Mouse (Mus musculus) ES-Bruce4 (cell line): ENCODE measurements around the gene Vmn2r84. TPM values are rescaled to one million over a fixed set of nuclear protein-coding genes. Genes with fewer than 3 reads are reported as not detected.
A peak's percentile ranks its signal among the peaks of the same experiment; 100 is the strongest.
"Not testable (repeated sequence)": the region's sequence is repeated elsewhere in the genome, so short reads cannot be mapped to it uniquely, and the experiment has no call there.

Experiments used
- H3K27ac ChIP-seq: 2 replicates; pipeline ENCODE4 v1.5.1; 2012; ENCODE audit warnings: low read length, inconsistent platforms; ENCODE audit not compliant: insufficient read depth
- H3K27me3 ChIP-seq: 2 replicates; pipeline ENCODE4 v1.6.1; 2012; ENCODE audit warnings: mild to moderate bottlenecking, low read length, inconsistent platforms; ENCODE audit not compliant: control insufficient read depth, poor library complexity, insufficient read depth, severe bottlenecking
- H3K36me3 ChIP-seq: 2 replicates; pipeline ENCODE4 v1.6.1; 2012; ENCODE audit warnings: inconsistent platforms, mild to moderate bottlenecking, low read length, moderate library complexity; ENCODE audit not compliant: control insufficient read depth, poor library complexity, insufficient read depth, severe bottlenecking
- H3K4me1 ChIP-seq: one replicate; pipeline ENCODE4 v1.8.1; 2011; ENCODE audit warnings: low read length; ENCODE audit not compliant: control insufficient read depth, insufficient read depth
- H3K4me3 ChIP-seq: 2 replicates; pipeline ENCODE4 v1.5.1; 2011; ENCODE audit warnings: low read depth, mild to moderate bottlenecking, low read length
- H3K9ac ChIP-seq: 2 replicates; pipeline ENCODE4 v1.6.1; 2012; ENCODE audit warnings: low read depth, mild to moderate bottlenecking, inconsistent platforms; ENCODE audit not compliant: poor library complexity, severe bottlenecking
- H3K9me3 ChIP-seq: replicated peaks from 2 replicates; pipeline ENCODE4 v1.6.1; 2012; ENCODE audit warnings: mild to moderate bottlenecking, low read length, inconsistent platforms; ENCODE audit not compliant: control insufficient read depth, poor library complexity, insufficient read depth, severe bottlenecking
- CTCF ChIP-seq: IDR thresholded peaks from one replicate; pipeline ENCODE4 v1.8.1; 2011; ENCODE audit warnings: low read depth, low read length
- EP300 ChIP-seq: IDR thresholded peaks from 2 replicates; pipeline ENCODE4 v1.6.1; 2011; ENCODE audit warnings: low read depth, low read length; ENCODE audit not compliant: insufficient read depth
- POLR2A ChIP-seq: IDR thresholded peaks from one replicate; pipeline ENCODE4 v1.8.1; 2011; ENCODE audit warnings: low read length; ENCODE audit not compliant: insufficient read depth
- polyA plus RNA-seq: library from polyadenylated mRNA; stranded (reverse); fragments of >200 nt; gene quantifications from 2 replicates; pipeline ENCODE4 v1.2.4, GENCODE M21; 2011; ENCODE audit warnings: low read depth; ENCODE audit not compliant: missing spikeins, insufficient read depth, insufficient read length

Vmn2r84 gene
- polyA plus RNA-seq = 0.11 TPM in 1 of 2 replicates, not detected in the other

DNA sequence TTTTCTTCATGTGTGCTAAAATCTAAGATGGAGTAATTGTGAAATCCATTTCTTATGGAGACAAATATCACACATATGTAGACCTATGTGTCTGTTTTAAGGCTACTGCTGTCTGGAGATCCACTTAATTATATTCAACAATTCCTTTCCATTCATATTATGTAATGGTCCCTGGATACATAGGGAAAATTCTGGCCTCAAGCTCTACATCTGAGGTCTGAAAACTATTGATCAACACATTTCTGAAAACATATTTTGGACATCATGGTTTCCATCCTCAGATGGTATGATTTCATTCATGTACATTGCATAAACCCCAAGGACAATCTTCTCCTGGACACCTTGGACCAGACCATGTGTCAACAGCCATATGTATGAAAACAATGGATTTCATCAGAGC, at the start of gene Vmn2r84:
TSS of gene Vmn2r84 (minus strand) at position 101 of the 400 bp plus-strand sequence.
- Histone ChIP-seq H3K4me3 (no peak within 1 kb of the TSS), H3K27ac (no peak within 1 kb of the TSS), H3K27me3 (no peaks in the 10 kb centered on the region), H3K36me3 (no peaks in the 10 kb centered on the region), H3K4me1 (no peaks in the 10 kb centered on the region), H3K9ac (no peak within 1 kb of the TSS), H3K9me3 (no peaks in the 10 kb centered on the region)
- no peak for TF ChIP-seq POLR2A
- TF ChIP-seq EP300 = no peak
- TF ChIP-seq CTCF = no peak

DNA sequence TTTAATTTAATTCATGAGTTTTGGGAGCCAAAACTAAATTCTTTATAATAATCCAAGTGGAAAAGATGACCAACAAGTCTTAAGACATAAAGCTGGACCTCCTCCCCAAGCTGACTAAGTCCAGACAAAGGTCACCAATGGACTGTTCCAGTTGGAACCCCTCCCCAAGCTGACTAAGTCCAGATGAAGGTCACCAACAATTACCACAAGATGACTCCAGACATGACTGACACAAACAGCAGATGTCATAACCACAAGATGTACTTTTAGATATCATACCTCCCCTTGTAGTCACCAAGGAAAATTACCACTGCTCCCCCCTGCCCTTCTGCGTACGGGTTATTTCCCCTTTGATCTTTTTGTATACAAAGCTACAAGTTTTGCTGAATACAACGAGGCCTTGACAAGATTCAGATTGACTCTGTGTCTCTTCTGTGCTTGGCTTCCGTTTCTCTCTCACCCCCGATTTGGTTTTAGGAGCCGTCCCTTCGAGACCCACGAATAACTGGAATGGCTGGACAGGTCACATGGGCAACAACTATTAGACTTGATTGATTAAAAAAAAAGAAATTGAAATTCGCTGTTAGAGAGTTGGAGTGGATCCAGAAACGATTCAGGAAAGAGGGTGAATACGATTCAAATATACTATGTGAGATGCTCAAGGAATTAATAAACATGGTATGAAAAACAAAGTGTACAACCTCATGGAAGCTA, 40.2 kb upstream of the Vmn2r84 start:
- H3K9me3 ChIP-seq, H3K27ac ChIP-seq, H3K4me3 ChIP-seq, H3K9ac ChIP-seq, H3K27me3 ChIP-seq, H3K4me1 ChIP-seq, H3K36me3 ChIP-seq: not testable (repeated sequence)

DNA sequence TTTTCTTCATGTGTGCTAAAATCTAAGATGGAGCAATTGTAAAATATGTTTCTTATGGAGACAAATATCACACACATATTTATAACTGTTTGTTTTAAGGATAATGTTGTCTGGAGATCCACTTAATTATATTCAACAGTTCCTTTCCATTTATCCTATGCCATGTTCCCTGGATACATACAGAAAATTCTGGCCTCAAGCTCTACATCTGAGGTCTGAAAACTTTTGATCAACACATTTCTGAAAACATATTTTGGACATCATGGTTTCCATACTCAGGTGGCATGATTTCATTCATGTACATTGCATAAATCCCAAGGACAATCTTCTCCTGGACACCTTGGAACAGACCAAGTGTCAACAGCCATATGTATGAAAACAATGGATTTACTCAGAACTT, 35.5 kb upstream of the Vmn2r84 start, which contains the start of gene Vmn2r85:
TSS of gene Vmn2r85 (minus strand) at position 101 of the 400 bp plus-strand sequence.
- H3K27me3 ChIP-seq, H3K4me1 ChIP-seq, H3K4me3 ChIP-seq, H3K9me3 ChIP-seq, H3K36me3 ChIP-seq, H3K9ac ChIP-seq, H3K27ac ChIP-seq: not testable (repeated sequence)

DNA sequence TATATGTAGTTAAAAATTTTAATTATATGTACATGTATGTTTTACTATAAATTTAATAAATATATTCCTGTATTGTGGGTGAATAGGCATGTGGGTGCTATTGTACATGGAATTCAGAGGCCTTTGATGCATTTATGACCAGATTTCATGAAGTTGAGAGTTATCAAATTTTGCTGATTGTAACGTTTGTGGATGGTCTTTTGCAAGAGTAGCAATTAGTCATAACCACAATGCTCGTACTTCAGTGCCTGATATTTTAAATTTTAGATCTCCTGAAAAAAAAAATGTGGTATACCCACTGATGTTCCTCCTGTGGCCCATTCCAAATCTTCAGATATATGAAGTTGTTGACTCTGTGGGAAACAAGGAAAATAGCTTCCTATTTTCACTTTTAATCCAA, 28.2 kb upstream of the Vmn2r84 start:
- not testable (repeated sequence) for H3K4me1 ChIP-seq, H3K27me3 ChIP-seq, H3K36me3 ChIP-seq, H3K27ac ChIP-seq, H3K4me3 ChIP-seq, H3K9ac ChIP-seq, H3K9me3 ChIP-seq

DNA sequence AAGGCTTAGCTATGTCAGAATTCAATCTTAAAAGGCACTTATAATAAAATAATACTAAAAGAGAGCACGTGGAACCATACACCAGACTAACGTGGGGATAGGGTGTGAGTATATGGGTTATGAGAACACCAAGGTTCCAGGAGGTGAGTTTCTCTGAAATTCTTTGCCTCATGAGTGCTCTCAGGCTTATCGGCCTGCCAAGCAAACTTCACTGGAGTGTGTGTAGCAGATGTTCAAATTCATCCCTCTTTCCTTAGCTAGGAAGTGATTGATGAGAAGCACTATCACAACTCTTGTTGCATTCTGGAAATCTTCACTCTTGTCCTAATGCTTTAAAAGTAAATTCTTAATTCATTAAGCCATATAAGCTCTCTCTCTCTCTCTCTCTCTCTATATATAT, 26.3 kb upstream of the Vmn2r84 start:
- no peaks in the 10 kb centered on the region for H3K27me3 ChIP-seq
- H3K9ac ChIP-seq = no peak overlapping the region; the same call in 1 of the 2 replicates
- peak overlapping the region; percentile 99 for H3K27ac ChIP-seq
- no peaks in the 10 kb centered on the region for H3K36me3 ChIP-seq
- TF ChIP-seq CTCF (no peak), POLR2A (no peak), EP300 (no peak)
- H3K9me3 ChIP-seq = peaks cover 3% of the 10 kb centered on the region; the same call in 1 of the 2 replicates
- H3K4me3 ChIP-seq = no peak overlapping the region
- H3K4me1 ChIP-seq = no peaks in the 10 kb centered on the region

DNA sequence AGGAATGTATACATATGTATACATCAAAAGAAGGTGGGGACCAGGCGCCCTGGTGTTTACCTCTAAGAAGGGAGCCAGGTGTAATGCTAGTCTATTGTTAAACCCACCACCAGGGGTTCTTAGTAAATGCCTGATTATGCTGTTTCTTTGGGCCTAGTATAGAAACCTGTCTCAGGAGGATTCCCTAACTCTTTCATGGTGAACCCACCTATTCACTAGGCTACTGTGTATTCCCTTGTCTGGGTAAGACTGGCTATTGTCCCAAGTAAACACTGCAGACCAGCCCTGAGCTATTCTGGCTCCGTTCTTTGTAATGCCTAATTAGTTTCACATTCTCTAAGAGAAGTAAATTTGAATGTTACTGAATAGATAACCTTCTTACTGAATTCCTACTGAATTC, 25.8 kb upstream of the Vmn2r84 start:
- H3K4me1 ChIP-seq, H3K9me3 ChIP-seq, H3K4me3 ChIP-seq, H3K36me3 ChIP-seq, H3K27me3 ChIP-seq, H3K9ac ChIP-seq: not testable (repeated sequence)
- peak overlapping the region; percentile 100; the same call in 1 of the 2 replicates for H3K27ac ChIP-seq
- TF ChIP-seq EP300 = peak; percentile 74; the same call in 1 of the 2 replicates

DNA sequence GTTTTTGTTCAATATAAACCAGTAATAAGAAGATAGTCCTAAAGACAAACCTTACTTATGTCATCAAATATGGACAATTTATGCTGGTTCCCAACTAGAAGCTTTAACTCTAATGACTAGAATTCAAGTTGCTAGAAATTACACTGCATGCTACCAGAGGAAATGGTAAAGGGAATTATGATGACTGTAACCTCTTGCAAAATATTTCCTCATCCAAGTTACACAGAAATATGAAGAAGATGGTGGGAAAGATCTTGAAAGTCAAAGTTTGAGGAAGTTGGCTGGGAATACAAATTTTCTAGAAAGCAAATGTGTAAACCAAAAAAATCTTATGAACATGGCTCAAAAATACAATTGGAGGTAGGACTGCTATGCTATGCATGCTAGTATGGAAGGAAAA, 22.2 kb upstream of the Vmn2r84 start:
- H3K4me1 ChIP-seq, H3K9ac ChIP-seq, H3K27me3 ChIP-seq, H3K36me3 ChIP-seq, H3K9me3 ChIP-seq, H3K4me3 ChIP-seq, H3K27ac ChIP-seq: not testable (repeated sequence)

DNA sequence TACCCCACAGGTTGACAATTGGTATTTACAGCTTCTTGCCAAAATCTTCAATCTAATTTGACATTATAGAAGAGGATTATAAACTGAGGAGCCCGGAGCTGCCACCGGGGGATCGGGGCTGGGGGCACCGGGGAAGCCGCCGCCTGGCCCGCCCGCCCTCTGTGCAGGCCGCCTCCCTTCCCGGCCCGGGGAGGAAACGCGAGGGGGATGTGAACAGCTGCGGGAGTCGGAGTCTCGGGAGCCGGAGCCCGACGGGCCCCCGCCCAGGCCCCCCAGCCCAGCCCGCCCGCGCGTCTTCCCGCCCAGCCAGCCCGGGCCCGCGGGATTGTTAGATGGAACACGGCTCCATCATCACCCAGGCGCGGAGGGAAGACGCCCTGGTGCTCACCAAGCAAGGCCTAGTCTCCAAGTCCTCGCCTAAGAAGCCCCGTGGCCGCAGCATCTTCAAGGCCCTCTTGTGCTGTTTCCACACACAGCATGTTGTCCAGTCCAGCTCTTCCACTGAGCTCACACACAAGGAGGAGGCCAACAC, 18.1 kb upstream of the Vmn2r84 start:
- not testable (repeated sequence) for H3K36me3 ChIP-seq, H3K27me3 ChIP-seq, H3K27ac ChIP-seq, H3K4me1 ChIP-seq, H3K9me3 ChIP-seq
- 0 out of 2 replicates have a peak overlapping the region, but pooled peaks have one; percentile 42 for H3K9ac ChIP-seq
- H3K4me3 ChIP-seq = peak overlapping the region; percentile 53
